Comparison of ENCODE assay signal across 8 mouse cellular contexts in the genomic region with DNA sequence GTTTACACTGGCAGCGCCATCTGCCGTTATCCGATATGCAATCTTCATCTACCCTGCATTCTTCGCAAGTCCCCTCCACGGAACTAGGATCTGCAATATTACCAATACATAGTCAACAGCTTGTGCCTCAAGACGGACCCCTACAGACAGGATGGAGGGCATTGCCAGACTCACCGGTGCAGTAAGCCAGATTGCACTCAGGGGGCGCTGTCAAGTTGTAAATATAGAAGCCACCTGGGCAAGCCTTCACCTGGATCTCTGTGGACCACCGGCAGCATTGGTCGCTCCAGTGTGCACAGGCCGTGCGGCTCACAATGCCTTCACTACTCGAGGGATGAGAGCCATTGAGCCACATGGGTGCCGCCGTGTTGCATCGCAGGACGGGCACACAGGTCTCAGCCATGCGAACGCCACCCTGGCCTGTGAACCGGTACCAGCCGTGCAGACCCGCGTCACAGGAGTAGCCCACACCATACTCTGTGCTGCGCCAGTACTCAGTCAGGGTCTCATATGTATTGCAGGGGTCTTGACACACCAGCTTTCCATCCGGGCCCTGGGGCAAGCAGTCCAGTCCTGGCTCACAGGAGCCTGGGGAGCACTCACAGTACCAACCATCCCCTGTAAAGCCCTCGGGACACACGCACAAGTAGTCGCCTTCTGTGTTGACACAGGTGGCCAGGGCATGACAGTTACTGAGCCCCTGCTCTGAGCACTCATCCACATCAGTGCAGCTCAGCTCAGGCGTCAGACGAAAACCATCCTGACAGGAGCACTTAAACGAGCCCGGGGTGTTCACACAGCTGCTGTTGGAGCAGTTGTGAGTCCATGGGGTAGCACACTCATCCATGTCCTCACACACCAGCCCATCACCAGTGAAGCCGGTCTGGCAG.
A peak's percentile ranks its signal among the peaks of the same experiment; 100 is the strongest.
DNase-seq lines count a peak whose midpoint lies in the region.

No protein-coding gene starts in this region.

- DNase-seq in embryo, embryonic 9.5 days (ENCODE audit: extremely low spot score) = peak; percentile 5
- no peak for DNase-seq in embryo, embryonic 11 days
- peak; percentile 5 for DNase-seq in thymus, postnatal 4 days
- DNase-seq in thymus, postnatal 10 days (ENCODE audit: low spot score in 2 of 2) = no peak
- peak; percentile 57 for DNase-seq in kidney, postnatal 14 days
- no peak for DNase-seq in MN1 (ENCODE audit: low spot score)
- DNase-seq in right cerebral cortex, postnatal 14 days = no peak
- DNase-seq in thymus, postnatal 25 days = no peak

Comparison
In these comparisons a context has a peak if more than half of its experiments do, and no peak if none do; other contexts are left out.
1. DNase-seq: peak in embryo, embryonic 9.5 days (single experiment), thymus, postnatal 4 days (single experiment) and kidney, postnatal 14 days (single experiment); none in embryo, embryonic 11 days (single experiment), thymus, postnatal 10 days (0 of 2), MN1 (single experiment), right cerebral cortex, postnatal 14 days (single experiment) and thymus, postnatal 25 days (single experiment).